Mouse (Mus musculus) hindbrain, embryonic 14.5 days (tissue): ENCODE results near the gene Zfp2. TPM values are rescaled to one million over a fixed set of nuclear protein-coding genes. Genes with fewer than 3 reads are reported as not detected.

Experiments
- ATAC-seq: fragments of 200-750 bp; cut with Nextera tagmentation; 2 replicates; pipeline ENCODE4 v1.8.0; 2017; ENCODE audit warnings: moderate number of reproducible peaks, mild to moderate bottlenecking, moderate TSS enrichment, moderate library complexity; ENCODE audit not compliant: low FRiP score
- DNase-seq: peaks from one replicate; pipeline ENCODE4 v3.0.0-alpha.2; 2015; ENCODE audit warnings: low spot score
- H3K27ac ChIP-seq: fragments of 300-500 bp; sonication (generic); 2 replicates; pipeline ENCODE4 v1.5.1; 2014; ENCODE audit warnings: mild to moderate bottlenecking, moderate library complexity
- H3K27me3 ChIP-seq: fragments of 300-500 bp; sonication (generic); 2 replicates; pipeline ENCODE4 v1.6.1; 2014; ENCODE audit warnings: mild to moderate bottlenecking, low read length, mixed read lengths; ENCODE audit not compliant: control insufficient read depth, insufficient read depth
- H3K36me3 ChIP-seq: fragments of 300-500 bp; sonication (generic); replicated peaks from 2 replicates; pipeline ENCODE4 v1.6.1; 2014; ENCODE audit not compliant: control insufficient read depth, insufficient read depth
- H3K4me1 ChIP-seq: fragments of 300-500 bp; sonication (generic); replicated peaks from 2 replicates; pipeline ENCODE4 v1.6.1; 2014; ENCODE audit warnings: antibody characterized with exemption, low read length, mixed read lengths; ENCODE audit not compliant: control insufficient read depth, insufficient read depth
- H3K4me2 ChIP-seq: fragments of 300-500 bp; sonication (generic); replicated peaks from 2 replicates; pipeline ENCODE4 v1.6.1; 2014; ENCODE audit warnings: mild to moderate bottlenecking, moderate library complexity
- H3K4me3 ChIP-seq: fragments of 300-500 bp; sonication (generic); replicated peaks from 2 replicates; pipeline ENCODE4 v1.5.1; 2014; ENCODE audit warnings: mild to moderate bottlenecking, low read length
- H3K9ac ChIP-seq: fragments of 300-500 bp; sonication (generic); 2 replicates; pipeline ENCODE4 v1.6.1; 2014
- H3K9me3 ChIP-seq: fragments of 300-500 bp; sonication (generic); 2 replicates; pipeline ENCODE4 v1.6.1; 2016; ENCODE audit warnings: low read length; ENCODE audit not compliant: control insufficient read depth
- WGBS: fragments of 180-500 bp; shearing (Covaris S2); extraction: QIAGEN DNeasy Blood & Tissue Kit; methylation state at CpG from one replicate; pipeline ENCODE4 v1.1.7; 2014; 5-methylcytosine and 5-hydroxymethylcytosine counted together
- polyA plus RNA-seq: library from polyadenylated mRNA; unstranded; fragments of >200 nt; fragmentation: Nextera tagmentation; extraction: Ambion mirVana; gene quantifications from 2 replicates; pipeline ENCODE4 v1.2.1, GENCODE M21; 2014

Gene Zfp2
- 46.5 and 50.9 TPM in 2 replicates for polyA plus RNA-seq

- Histone ChIP-seq H3K4me2 (peak within 1 kb of the TSS; percentile 50), H3K27me3 (no peaks in the 10 kb centered on the region), H3K36me3 (peaks cover 27% of the 10 kb centered on the region), H3K9ac (peak within 1 kb of the TSS; percentile 97), H3K9me3 (peaks cover 36% of the 10 kb centered on the region), H3K27ac (peak within 1 kb of the TSS; percentile 92), H3K4me1 (peaks cover 6% of the 10 kb centered on the region), H3K4me3 (peak within 1 kb of the TSS; percentile 78)
- WGBS, result under 1% methylated on average over 47 of the region's 47 CpGs
- peak; percentile 93 for DNase-seq
- peak; percentile 97 for ATAC-seq
Measured at GRCm38 (mm10) chr11:50915671-50916320, at the start of gene Zfp2. Gene Zfp2, minus strand, starts transcription at chr11:50916165.

GRCm38 (mm10) chr11:50964886-50965285, 48.9 kb upstream of the Zfp2 start:
- WGBS, result 84% methylated on average over 2 of the region's 2 CpGs

GRCm38 (mm10) chr11:50953665-50954064, 37.7 kb upstream of the Zfp2 start, which contains the start of gene Prop1:
Gene Prop1, minus strand, starts transcription at chr11:50953765.
- H3K9ac ChIP-seq, result no peak within 1 kb of the TSS
- DNase-seq (no peak), ATAC-seq (no peak)
- no peaks in the 10 kb centered on the region for H3K4me1 ChIP-seq
- 68% methylated on average over 6 of the region's 6 CpGs for WGBS
- no peaks in the 10 kb centered on the region for H3K9me3 ChIP-seq
- no peak within 1 kb of the TSS for H3K27ac ChIP-seq
- no peaks in the 10 kb centered on the region for H3K36me3 ChIP-seq
- no peaks in the 10 kb centered on the region for H3K27me3 ChIP-seq
- no peak within 1 kb of the TSS for H3K4me3 ChIP-seq
- H3K4me2 ChIP-seq, result no peak within 1 kb of the TSS

More at GRCm38 (mm10) chr11:50964886-50965285, 48.9 kb upstream of the Zfp2 start:
- Histone ChIP-seq H3K9ac (no peak overlapping the region), H3K9me3 (no peaks in the 10 kb centered on the region), H3K4me1 (no peaks in the 10 kb centered on the region), H3K27me3 (no peaks in the 10 kb centered on the region), H3K27ac (no peak overlapping the region), H3K4me2 (no peak overlapping the region), H3K36me3 (no peaks in the 10 kb centered on the region), H3K4me3 (no peak overlapping the region)
- no peak for ATAC-seq
- no peak for DNase-seq

- Histone ChIP-seq H3K36me3 (no peaks in the 10 kb centered on the region), H3K27ac (no peak overlapping the region), H3K27me3 (no peaks in the 10 kb centered on the region), H3K9ac (no peak overlapping the region), H3K4me3 (no peak overlapping the region), H3K4me2 (no peak overlapping the region), H3K4me1 (no peaks in the 10 kb centered on the region), H3K9me3 (no peaks in the 10 kb centered on the region)
- DNase-seq, result no peak
- 73% methylated on average over 14 of the region's 14 CpGs for WGBS
- no peak for ATAC-seq
Measured at GRCm38 (mm10) chr11:50952290-50952689, 36.3 kb upstream of the Zfp2 start.

GRCm38 (mm10) chr11:50943506-50943905, 27.5 kb upstream of the Zfp2 start, which contains the start of gene 4933414I15Rik:
Gene 4933414I15Rik, minus strand, starts transcription at chr11:50943765.
- no peak within 1 kb of the TSS for H3K27ac ChIP-seq
- 83% methylated on average over 14 of the region's 14 CpGs for WGBS
- H3K27me3 ChIP-seq, result no peaks in the 10 kb centered on the region
- ATAC-seq, result no peak
- DNase-seq, result no peak
- H3K4me2 ChIP-seq, result no peak within 1 kb of the TSS
- H3K36me3 ChIP-seq, result no peaks in the 10 kb centered on the region
- H3K4me3 ChIP-seq, result no peak within 1 kb of the TSS
- no peaks in the 10 kb centered on the region for H3K4me1 ChIP-seq
- no peak within 1 kb of the TSS for H3K9ac ChIP-seq
- no peaks in the 10 kb centered on the region for H3K9me3 ChIP-seq

GRCm38 (mm10) chr11:50942386-50942785, 26.4 kb upstream of the Zfp2 start:
- no peak overlapping the region for H3K4me3 ChIP-seq
- no peaks in the 10 kb centered on the region for H3K36me3 ChIP-seq
- ATAC-seq (no peak), DNase-seq (no peak)
- no peak overlapping the region for H3K27ac ChIP-seq
- no peaks in the 10 kb centered on the region for H3K9me3 ChIP-seq
- no peak overlapping the region for H3K4me2 ChIP-seq
- 79% methylated on average over 12 of the region's 12 CpGs for WGBS
- no peaks in the 10 kb centered on the region for H3K4me1 ChIP-seq
- no peak overlapping the region for H3K9ac ChIP-seq
- H3K27me3 ChIP-seq, result no peaks in the 10 kb centered on the region

- H3K27me3 ChIP-seq, result no peaks in the 10 kb centered on the region
- ATAC-seq, result peak; percentile 51
- H3K36me3 ChIP-seq, result no peaks in the 10 kb centered on the region
- H3K4me2 ChIP-seq, result no peak overlapping the region
- no peak overlapping the region for H3K4me3 ChIP-seq
- no peaks in the 10 kb centered on the region for H3K4me1 ChIP-seq
- DNase-seq, result peak; percentile 89
- no peak overlapping the region for H3K9ac ChIP-seq
- no peak overlapping the region for H3K27ac ChIP-seq
- no peaks in the 10 kb centered on the region for H3K9me3 ChIP-seq
- 37% methylated on average over 14 of the region's 14 CpGs for WGBS
Measured at GRCm38 (mm10) chr11:50939621-50940366, 23.8 kb upstream of the Zfp2 start.

- no peaks in the 10 kb centered on the region for H3K36me3 ChIP-seq
- no peak for ATAC-seq
- 78% methylated on average over 8 of the region's 8 CpGs for WGBS
- no peaks in the 10 kb centered on the region for H3K9me3 ChIP-seq
- H3K9ac ChIP-seq, result no peak overlapping the region
- no peaks in the 10 kb centered on the region for H3K4me1 ChIP-seq
- DNase-seq, result no peak
- H3K27ac ChIP-seq, result no peak overlapping the region
- H3K27me3 ChIP-seq, result no peaks in the 10 kb centered on the region
- H3K4me3 ChIP-seq, result no peak overlapping the region
- H3K4me2 ChIP-seq, result no peak overlapping the region
Measured at GRCm38 (mm10) chr11:50938435-50938834, 22.5 kb upstream of the Zfp2 start.

- 56% methylated on average over 1 of the region's 1 CpGs for WGBS
- peak overlapping the region; percentile 42 for H3K9ac ChIP-seq
Measured at GRCm38 (mm10) chr11:50932040-50932439, 16.1 kb upstream of the Zfp2 start.

More at GRCm38 (mm10) chr11:50932040-50932439, 16.1 kb upstream of the Zfp2 start:
- DNase-seq, result no peak
- Histone ChIP-seq H3K4me1 (peaks cover 5% of the 10 kb centered on the region; the same call in 1 of the 2 replicates), H3K27ac (peak overlapping the region; percentile 81), H3K9me3 (no peaks in the 10 kb centered on the region), H3K27me3 (no peaks in the 10 kb centered on the region), H3K4me2 (peak overlapping the region; percentile 86), H3K36me3 (no peaks in the 10 kb centered on the region), H3K4me3 (peak overlapping the region; percentile 55; the same call in 1 of the 2 replicates)
- no peak for ATAC-seq
